Mouse (Mus musculus): ENCODE measurements at regions not wholly inside any gene's neighbourhood (a gene's known extent, or its start where the extent isn't known, plus 50 kb on each side); places are given as distances from the start of the nearest gene placed in this dataset.

DNA sequence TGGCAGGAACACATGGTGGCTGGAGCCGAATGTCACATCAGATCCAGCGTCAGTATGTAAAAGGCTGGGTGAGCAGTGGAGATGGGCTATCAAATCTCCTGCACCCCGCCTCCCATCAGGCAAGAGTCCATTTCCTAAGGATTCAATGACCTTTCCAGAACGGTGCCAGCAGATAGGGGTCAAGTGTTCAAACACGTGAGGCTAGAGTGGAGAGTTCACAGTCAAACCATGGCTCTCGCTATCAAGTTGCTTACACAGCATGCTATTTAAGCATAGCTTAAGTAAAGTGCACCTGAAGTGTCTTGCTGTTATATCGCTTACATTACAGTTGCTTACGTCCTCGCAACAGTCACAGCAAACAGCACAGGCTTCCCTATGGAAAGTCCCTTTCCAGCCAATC, 265.5 kb downstream of the Klf5 start:
- Histone ChIP-seq H3K9me3 (ENCODE audit: control insufficient read depth) (0 out of 2 replicates have a peak, but pooled peaks cover 6% of the 10 kb centered on the region), H3K9ac (ENCODE audit: low read depth, low read length) (no peak overlapping the region), H3K36me3 (ENCODE audit: control insufficient read depth, insufficient read depth) (no peaks in the 10 kb centered on the region), H3K4me3 (ENCODE audit: low read depth, low read length) (no peak overlapping the region), H3K27ac (ENCODE audit: low read depth, low read length) (no peak overlapping the region), H3K4me1 (replicated peaks; ENCODE audit: control insufficient read depth, insufficient read depth, low read length) (no peaks in the 10 kb centered on the region), H3K4me2 (replicated peaks; ENCODE audit: low read depth) (no peak overlapping the region), H3K27me3 (replicated peaks; ENCODE audit: control insufficient read depth, insufficient read depth, low read length) (no peaks in the 10 kb centered on the region)
- 0 out of 2 replicates have a peak, but pooled peaks have one; percentile 33 for ATAC-seq
- no peak for TF ChIP-seq CTCF (IDR thresholded peaks at IDR 0.05; ENCODE audit: low read depth)
- WGBS = 62% methylated on average over 9 of the region's 9 CpGs

DNA sequence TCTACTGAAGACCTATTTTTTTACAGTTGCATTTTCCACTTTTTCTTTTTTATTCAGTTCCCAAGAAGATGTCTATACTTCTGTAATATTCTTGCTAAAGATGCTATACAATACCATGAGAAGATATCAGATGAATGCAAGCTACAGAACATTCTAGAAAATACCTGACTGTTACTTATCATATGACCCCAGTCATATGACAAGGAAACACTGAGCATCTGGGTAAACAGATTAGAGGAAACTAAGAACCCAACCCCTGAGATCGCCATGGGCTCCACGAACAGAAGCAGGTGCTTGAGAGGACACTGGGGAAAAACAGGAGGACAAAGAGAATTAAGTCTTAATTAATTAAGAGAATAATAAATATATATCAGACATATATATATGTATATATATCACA, 275.7 kb downstream of the Klf5 start:
- Histone ChIP-seq H3K9me3 (ENCODE audit: control insufficient read depth) (no peaks in the 10 kb centered on the region), H3K4me3 (ENCODE audit: low read depth, low read length) (no peak overlapping the region), H3K9ac (ENCODE audit: low read depth, low read length) (no peak overlapping the region), H3K27me3 (replicated peaks; ENCODE audit: control insufficient read depth, insufficient read depth, low read length) (no peaks in the 10 kb centered on the region), H3K4me1 (replicated peaks; ENCODE audit: control insufficient read depth, insufficient read depth, low read length) (no peaks in the 10 kb centered on the region), H3K27ac (ENCODE audit: low read depth, low read length) (no peak overlapping the region), H3K4me2 (replicated peaks; ENCODE audit: low read depth) (no peak overlapping the region), H3K36me3 (ENCODE audit: control insufficient read depth, insufficient read depth) (no peaks in the 10 kb centered on the region)
- WGBS = 62% methylated on average over 2 of the region's 2 CpGs
- no peak for ATAC-seq
- TF ChIP-seq CTCF (IDR thresholded peaks at IDR 0.05; ENCODE audit: low read depth) = no peak

GRCm38 (mm10) chr14:99578665-99579064, 280.2 kb downstream of the Klf5 start:
- no peaks in the 10 kb centered on the region for H3K4me1 ChIP-seq (replicated peaks; ENCODE audit: control insufficient read depth, insufficient read depth, low read length)
- H3K27me3 ChIP-seq (replicated peaks; ENCODE audit: control insufficient read depth, insufficient read depth, low read length) = no peaks in the 10 kb centered on the region
- H3K36me3 ChIP-seq (ENCODE audit: control insufficient read depth, insufficient read depth) = no peaks in the 10 kb centered on the region
- WGBS = 45% methylated on average over 17 of the region's 17 CpGs
- H3K27ac ChIP-seq (ENCODE audit: low read depth, low read length) = peak overlapping the region; percentile 17; the same call in 1 of the 2 replicates
- peak overlapping the region; percentile 14; the same call in 1 of the 2 replicates for H3K4me3 ChIP-seq (ENCODE audit: low read depth, low read length)
- TF ChIP-seq CTCF (IDR thresholded peaks at IDR 0.05; ENCODE audit: low read depth) = no peak
- ATAC-seq = no peak
- H3K9ac ChIP-seq (ENCODE audit: low read depth, low read length) = no peak overlapping the region
- H3K4me2 ChIP-seq (replicated peaks; ENCODE audit: low read depth) = peak overlapping the region; percentile 54
- no peaks in the 10 kb centered on the region for H3K9me3 ChIP-seq (ENCODE audit: control insufficient read depth)

- TF ChIP-seq CTCF (IDR thresholded peaks at IDR 0.05; ENCODE audit: low read depth) = no peak
- Histone ChIP-seq H3K27ac (ENCODE audit: low read depth, low read length) (peak overlapping the region; percentile 77), H3K4me1 (replicated peaks; ENCODE audit: control insufficient read depth, insufficient read depth, low read length) (no peaks in the 10 kb centered on the region), H3K9ac (ENCODE audit: low read depth, low read length) (no peak overlapping the region), H3K9me3 (ENCODE audit: control insufficient read depth) (no peaks in the 10 kb centered on the region), H3K27me3 (replicated peaks; ENCODE audit: control insufficient read depth, insufficient read depth, low read length) (no peaks in the 10 kb centered on the region), H3K4me3 (ENCODE audit: low read depth, low read length) (no peak overlapping the region), H3K36me3 (ENCODE audit: control insufficient read depth, insufficient read depth) (no peaks in the 10 kb centered on the region), H3K4me2 (replicated peaks; ENCODE audit: low read depth) (peak overlapping the region; percentile 54)
- WGBS = 8% methylated on average over 10 of the region's 10 CpGs
- ATAC-seq = peak; percentile 80
These were observed 280.8 kb downstream of the Klf5 start for GRCm38 (mm10) chr14:99579271-99579759.

- TF ChIP-seq CTCF (IDR thresholded peaks at IDR 0.05; ENCODE audit: low read depth) = no peak
- no peaks in the 10 kb centered on the region for H3K36me3 ChIP-seq (ENCODE audit: control insufficient read depth, insufficient read depth)
- no peaks in the 10 kb centered on the region for H3K9me3 ChIP-seq (ENCODE audit: control insufficient read depth)
- 38% methylated on average over 4 of the region's 4 CpGs for WGBS
- H3K4me2 ChIP-seq (replicated peaks; ENCODE audit: low read depth) = peak overlapping the region; percentile 54
- H3K4me3 ChIP-seq (ENCODE audit: low read depth, low read length) = no peak overlapping the region
- no peaks in the 10 kb centered on the region for H3K27me3 ChIP-seq (replicated peaks; ENCODE audit: control insufficient read depth, insufficient read depth, low read length)
- H3K9ac ChIP-seq (ENCODE audit: low read depth, low read length) = no peak overlapping the region
- no peaks in the 10 kb centered on the region for H3K4me1 ChIP-seq (replicated peaks; ENCODE audit: control insufficient read depth, insufficient read depth, low read length)
- peak; percentile 38 for ATAC-seq
- peak overlapping the region; percentile 77 for H3K27ac ChIP-seq (ENCODE audit: low read depth, low read length)
These were observed 281.3 kb downstream of the Klf5 start for GRCm38 (mm10) chr14:99579765-99580266.

GRCm38 (mm10) chr14:99584144-99584543, 285.7 kb downstream of the Klf5 start:
- Histone ChIP-seq H3K9me3 (ENCODE audit: control insufficient read depth) (no peaks in the 10 kb centered on the region), H3K4me1 (replicated peaks; ENCODE audit: control insufficient read depth, insufficient read depth, low read length) (0 out of 2 replicates have a peak, but pooled peaks cover 4% of the 10 kb centered on the region), H3K27me3 (replicated peaks; ENCODE audit: control insufficient read depth, insufficient read depth, low read length) (no peaks in the 10 kb centered on the region), H3K27ac (ENCODE audit: low read depth, low read length) (peak overlapping the region; percentile 10; the same call in 1 of the 2 replicates), H3K4me3 (ENCODE audit: low read depth, low read length) (no peak overlapping the region), H3K36me3 (ENCODE audit: control insufficient read depth, insufficient read depth) (no peaks in the 10 kb centered on the region), H3K9ac (ENCODE audit: low read depth, low read length) (no peak overlapping the region), H3K4me2 (replicated peaks; ENCODE audit: low read depth) (no peak overlapping the region)
- no peak for ATAC-seq
- 14% methylated on average over 7 of the region's 7 CpGs for WGBS
- no peak for TF ChIP-seq CTCF (IDR thresholded peaks at IDR 0.05; ENCODE audit: low read depth)

Data from intestine, postnatal 0 days (tissue).